ENCODE assay signal across 18 mouse cellular contexts in the genomic region with DNA sequence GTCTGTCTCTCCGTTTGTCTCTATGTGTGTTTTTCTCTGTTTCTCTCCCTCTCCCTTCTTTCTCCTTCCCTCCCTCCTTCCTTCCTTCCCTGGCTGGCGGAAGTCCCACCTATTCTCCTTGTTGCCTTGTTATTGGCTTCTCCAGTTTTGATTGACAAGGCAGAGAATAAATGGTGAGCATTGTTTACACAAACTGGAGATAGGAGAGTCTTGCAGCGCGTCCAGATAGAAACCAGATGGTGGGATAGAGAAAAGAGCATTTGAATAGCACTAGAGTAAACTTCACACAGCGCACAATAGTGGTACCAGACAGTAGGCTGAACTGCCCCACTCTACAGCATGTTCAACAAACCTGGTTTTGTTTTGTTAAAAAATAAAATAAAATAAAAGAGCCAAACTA. TPM values are rescaled to one million over a fixed set of nuclear protein-coding genes. Genes with fewer than 3 reads are reported as not detected.
DNase-seq lines count a peak whose midpoint lies in the region; ATAC-seq and TF ChIP-seq lines count a peak whose summit lies in the region.
"Had no signal": no experiment of that assay in that cellular context is flagged by ENCODE, and none has a peak within 500 bp of the region (broad histone marks: within the 10 kb centered on the region; RNA-seq: fewer than 3 reads in every experiment).

No protein-coding gene starts in this region.

- no peak for TF ChIP-seq POLR2A in small intestine, adult 2 months (IDR thresholded peaks at IDR 0.05; ENCODE audit: low read depth, low read length)

- TF ChIP-seq CTCF in lung, embryonic 14.5 days (IDR thresholded peaks at IDR 0.05; ENCODE audit: low read depth), result no peak
- no peak for TF ChIP-seq CTCF in intestine, postnatal 0 days (IDR thresholded peaks at IDR 0.05; ENCODE audit: low read depth)
- no peak for TF ChIP-seq CTCF in small intestine, adult 2 months (IDR thresholded peaks at IDR 0.05; ENCODE audit: extremely low read depth, insufficient read length, insufficient replicate concordance, low read depth, low read length)

- no peaks in the 10 kb centered on the region for H3K9me3 ChIP-seq in lung, embryonic 14.5 days (ENCODE audit: low read depth, low read length)
- H3K9me3 ChIP-seq in intestine, postnatal 0 days (ENCODE audit: control insufficient read depth), result no peaks in the 10 kb centered on the region
- H3K9me3 ChIP-seq: heart, embryonic 15.5 days; neural tube, embryonic 15.5 days had no signal

- H3K4me2 ChIP-seq in lung, embryonic 14.5 days, result no peak overlapping the region
- no peak overlapping the region for H3K4me2 ChIP-seq in intestine, postnatal 0 days (replicated peaks; ENCODE audit: low read depth)
- H3K4me2 ChIP-seq: heart, embryonic 15.5 days; midbrain, embryonic 11.5 days; neural tube, embryonic 15.5 days had no signal

- peak; percentile 53 for DNase-seq in embryo, embryonic 10 days (ENCODE audit: low spot score)
- no peak for DNase-seq in embryo, embryonic 9.5 days (ENCODE audit: extremely low spot score)
- DNase-seq in lung, embryonic 14.5 days, result peak; percentile 83
- no peak for DNase-seq in lung, adult 18-20 months
- DNase-seq in yolk sac, embryonic 10.5 days (ENCODE audit: low spot score), result no peak
- DNase-seq: adrenal gland, postnatal 14 days; cerebellum, adult 2 months; kidney, adult 9 months; thymus, postnatal 36 days had no signal

- WGBS in lung, embryonic 14.5 days, result 38% methylated on average over 5 of the region's 5 CpGs
- 41% methylated on average over 5 of the region's 5 CpGs for WGBS in intestine, postnatal 0 days
- 43% methylated on average over 5 of the region's 5 CpGs for WGBS in small intestine, adult 2 months

- no peak overlapping the region for H3K4me3 ChIP-seq in lung, embryonic 14.5 days (ENCODE audit: low read depth, low read length)
- H3K4me3 ChIP-seq in intestine, postnatal 0 days (ENCODE audit: low read depth, low read length), result no peak overlapping the region
- no peak overlapping the region for H3K4me3 ChIP-seq in small intestine, adult 2 months (ENCODE audit: low read depth, low read length)
- H3K4me3 ChIP-seq: erythroblast, embryonic 14.5 days; heart, embryonic 15.5 days; neural tube, embryonic 15.5 days had no signal

- H3K27ac ChIP-seq in lung, embryonic 14.5 days (ENCODE audit: low read depth), result no peak overlapping the region
- peak overlapping the region; percentile 24; the same call in 1 of the 2 replicates for H3K27ac ChIP-seq in intestine, postnatal 0 days (ENCODE audit: low read depth, low read length)
- peak overlapping the region; percentile 69 for H3K27ac ChIP-seq in small intestine, adult 2 months (ENCODE audit: insufficient read depth, low read depth, low read length)
- H3K27ac ChIP-seq: heart, embryonic 15.5 days; neural tube, embryonic 15.5 days had no signal

- H3K9ac ChIP-seq in lung, embryonic 14.5 days, result no peak overlapping the region
- no peak overlapping the region for H3K9ac ChIP-seq in intestine, postnatal 0 days (ENCODE audit: low read depth, low read length)
- H3K9ac ChIP-seq: heart, embryonic 15.5 days; neural tube, embryonic 15.5 days had no signal

- no peaks in the 10 kb centered on the region for H3K36me3 ChIP-seq in lung, embryonic 14.5 days (ENCODE audit: insufficient read depth)
- H3K36me3 ChIP-seq in intestine, postnatal 0 days (ENCODE audit: control insufficient read depth, insufficient read depth), result peaks cover 2% of the 10 kb centered on the region; the same call in 1 of the 2 replicates
- H3K36me3 ChIP-seq in small intestine, adult 2 months (ENCODE audit: control insufficient read depth, insufficient read depth, low read length), result peaks cover 28% of the 10 kb centered on the region
- H3K36me3 ChIP-seq: heart, embryonic 15.5 days; neural tube, embryonic 15.5 days had no signal

- peak; percentile 69; the same call in 1 of the 2 replicates for ATAC-seq in lung, embryonic 14.5 days (ENCODE audit: insufficient read depth)
- ATAC-seq in intestine, postnatal 0 days, result no peak
- ATAC-seq in cerebellum, adult (ENCODE audit: insufficient number of reproducible peaks, low FRiP score, low TSS enrichment), result no peak
- ATAC-seq: forebrain, embryonic 16.5 days; hindbrain, embryonic 16.5 days had no signal

- H3K4me1 ChIP-seq in lung, embryonic 14.5 days (ENCODE audit: insufficient read depth), result no peaks in the 10 kb centered on the region
- no peaks in the 10 kb centered on the region for H3K4me1 ChIP-seq in intestine, postnatal 0 days (replicated peaks; ENCODE audit: control insufficient read depth, insufficient read depth, low read length)
- peaks cover 31% of the 10 kb centered on the region; the same call in 1 of the 2 replicates for H3K4me1 ChIP-seq in small intestine, adult 2 months (ENCODE audit: control insufficient read depth, insufficient read depth, insufficient read length, low read length)
- H3K4me1 ChIP-seq: heart, embryonic 15.5 days had no signal

- no peaks in the 10 kb centered on the region for H3K27me3 ChIP-seq in lung, embryonic 14.5 days (ENCODE audit: insufficient read depth, low read length)
- H3K27me3 ChIP-seq in intestine, postnatal 0 days (replicated peaks; ENCODE audit: control insufficient read depth, insufficient read depth, low read length), result no peaks in the 10 kb centered on the region
- H3K27me3 ChIP-seq in small intestine, adult 2 months (ENCODE audit: control insufficient read depth, insufficient read depth, low read length), result no peaks in the 10 kb centered on the region
- H3K27me3 ChIP-seq: heart, embryonic 15.5 days; neural tube, embryonic 15.5 days had no signal

RNA-seq across cellular contexts. Expression of a gene that starts 43.7 kb away (rescaled TPM):
- 41.1 and 42.8 TPM in 2 replicates for polyA plus RNA-seq in lung, embryonic 14.5 days (2014; fragmentation: Nextera tagmentation; extraction: Ambion mirVana)
- 64.3 and 78.9 TPM in 2 replicates for polyA plus RNA-seq in intestine, postnatal 0 days (2015; fragmentation: Nextera tagmentation; extraction: Ambion mirVana)
- polyA plus RNA-seq in small intestine, adult 2 months (2012; rRNA removed), result 26.1 and 47.7 TPM in 2 replicates

RNA-seq across cellular contexts. Expression of a gene that starts 58.9 kb away (rescaled TPM):
- 76.6 and 78.8 TPM in 2 replicates for polyA plus RNA-seq in lung, embryonic 14.5 days (2014; fragmentation: Nextera tagmentation; extraction: Ambion mirVana)
- 18.7 and 19.2 TPM in 2 replicates for polyA plus RNA-seq in intestine, postnatal 0 days (2015; fragmentation: Nextera tagmentation; extraction: Ambion mirVana)
- 6.9 and 8.2 TPM in 2 replicates for polyA plus RNA-seq in small intestine, adult 2 months (2012; rRNA removed)

Comparison
In these comparisons a context has a peak if more than half of its experiments do, and no peak if none do; other contexts are left out.
1. DNase-seq: peak in embryo, embryonic 10 days (single experiment) and lung, embryonic 14.5 days (single experiment); none in embryo, embryonic 9.5 days (single experiment), lung, adult 18-20 months (0 of 2) and yolk sac, embryonic 10.5 days (single experiment).